Mouse (Mus musculus) c-Kit-positive CD71-negative TER-119-negative erythroid progenitor cells, embryonic 14.5 days (primary cell): ENCODE measurements around the gene H2-M5.

Experiments used
- DNase-seq: peaks from one replicate; pipeline ENCODE4 v3.0.0-alpha.2; 2013; ENCODE audit warnings: low read depth

Gene H2-M5

GRCm38 (mm10) chr17:36948286-36948685 lies 41.1 kb downstream of the H2-M5 start:
- no peak for DNase-seq

- DNase-seq, result no peak
Observed at GRCm38 (mm10) chr17:36947051-36947819, 42.1 kb downstream of the H2-M5 start.

GRCm38 (mm10) chr17:36944121-36944775 lies 45.1 kb downstream of the H2-M5 start:
- no peak for DNase-seq

GRCm38 (mm10) chr17:36943691-36944090 lies 45.6 kb downstream of the H2-M5 start:
- no peak for DNase-seq

- DNase-seq, result no peak
Observed at GRCm38 (mm10) chr17:36942791-36943471, 46.4 kb downstream of the H2-M5 start, which contains the start of gene Rnf39. Gene Rnf39 (plus strand): TSS chr17:36942918.

- no peak for DNase-seq
Observed at GRCm38 (mm10) chr17:36942391-36942790, 46.9 kb downstream of the H2-M5 start.

GRCm38 (mm10) chr17:36938056-36938455 lies 51.3 kb downstream of the H2-M5 start:
- no peak for DNase-seq
